Mouse (Mus musculus) heart, embryonic 14.5 days (tissue): Measurements from ENCODE around the gene Ubl4b. TPM values are rescaled to one million over a fixed set of nuclear protein-coding genes. Genes with fewer than 3 reads are reported as not detected.

ENCODE experiments used
- ATAC-seq: fragments of 200-750 bp; cut with Nextera tagmentation; 2 replicates; pipeline ENCODE4 v1.8.0; 2017; ENCODE audit warnings: low read depth, moderate TSS enrichment; ENCODE audit not compliant: insufficient number of reproducible peaks, insufficient read depth, low FRiP score
- H3K27ac ChIP-seq, 2 experiments: fragments of 200-500 bp in 1 of 2; fragments of 300-500 bp in 1 of 2; sonication (generic) in 1 of 2; replicated peaks in 1 of 2; 2 replicates each; pipeline ENCODE4 v1.5.1; 2012 to 2014; ENCODE audit warnings: low read depth in 2 of 2, low read length in 2 of 2, control low read depth in 1 of 2, mild to moderate bottlenecking in 1 of 2, mixed read lengths in 1 of 2; ENCODE audit not compliant: control insufficient read depth in 1 of 2, insufficient read depth in 1 of 2
- H3K27me3 ChIP-seq: fragments of 300-500 bp; sonication (generic); 2 replicates; pipeline ENCODE4 v1.6.1; 2014; ENCODE audit warnings: mild to moderate bottlenecking, low read length, control low read depth; ENCODE audit not compliant: control insufficient read depth, insufficient read depth
- H3K36me3 ChIP-seq: fragments of 300-500 bp; sonication (generic); 2 replicates; pipeline ENCODE4 v1.6.1; 2014; ENCODE audit warnings: mild to moderate bottlenecking, control low read depth, low read length, mixed read lengths; ENCODE audit not compliant: control insufficient read depth, insufficient read depth
- H3K4me1 ChIP-seq, 2 experiments: fragments of 200-500 bp in 1 of 2; fragments of 300-500 bp in 1 of 2; sonication (generic) in 1 of 2; 2 replicates each; pipeline ENCODE4 v1.6.1; 2012 to 2014; ENCODE audit warnings: low read length in 2 of 2, control low read depth in 1 of 2, mixed read lengths in 1 of 2; ENCODE audit not compliant: control insufficient read depth in 2 of 2, insufficient read depth in 2 of 2
- H3K4me2 ChIP-seq: fragments of 300-500 bp; sonication (generic); 2 replicates; pipeline ENCODE4 v1.6.1; 2014; ENCODE audit warnings: mild to moderate bottlenecking, low read length
- H3K4me3 ChIP-seq, 2 experiments: fragments of 200-500 bp in 1 of 2; fragments of 300-500 bp in 1 of 2; sonication (generic) in 1 of 2; 2 replicates each; pipeline ENCODE4 v1.5.1; 2012 to 2014; ENCODE audit warnings: low read length in 2 of 2, mild to moderate bottlenecking in 2 of 2, control low read depth in 1 of 2, low read depth in 1 of 2, moderate library complexity in 1 of 2; ENCODE audit not compliant: control insufficient read depth in 1 of 2, insufficient read depth in 1 of 2
- H3K9ac ChIP-seq: fragments of 300-500 bp; sonication (generic); 2 replicates; pipeline ENCODE4 v1.6.1; 2014; ENCODE audit warnings: mild to moderate bottlenecking, low read length
- H3K9me3 ChIP-seq: fragments of 300-500 bp; sonication (generic); 2 replicates; pipeline ENCODE4 v1.6.1; 2016; ENCODE audit warnings: low read length, control low read depth; ENCODE audit not compliant: control insufficient read depth
- WGBS: fragments of 180-500 bp; shearing (Covaris S2); extraction: QIAGEN DNeasy Blood & Tissue Kit; methylation state at CpG from one replicate; pipeline ENCODE4 v1.1.7; 2014; 5-methylcytosine and 5-hydroxymethylcytosine counted together
- polyA plus RNA-seq: library from polyadenylated mRNA; unstranded; fragments of >200 nt; fragmentation: Nextera tagmentation; extraction: Ambion mirVana; gene quantifications from 2 replicates; pipeline ENCODE4 v1.2.1, GENCODE M21; 2014

The Ubl4b gene
- polyA plus RNA-seq, 1 experiment from 2014 or later = not detected

DNA sequence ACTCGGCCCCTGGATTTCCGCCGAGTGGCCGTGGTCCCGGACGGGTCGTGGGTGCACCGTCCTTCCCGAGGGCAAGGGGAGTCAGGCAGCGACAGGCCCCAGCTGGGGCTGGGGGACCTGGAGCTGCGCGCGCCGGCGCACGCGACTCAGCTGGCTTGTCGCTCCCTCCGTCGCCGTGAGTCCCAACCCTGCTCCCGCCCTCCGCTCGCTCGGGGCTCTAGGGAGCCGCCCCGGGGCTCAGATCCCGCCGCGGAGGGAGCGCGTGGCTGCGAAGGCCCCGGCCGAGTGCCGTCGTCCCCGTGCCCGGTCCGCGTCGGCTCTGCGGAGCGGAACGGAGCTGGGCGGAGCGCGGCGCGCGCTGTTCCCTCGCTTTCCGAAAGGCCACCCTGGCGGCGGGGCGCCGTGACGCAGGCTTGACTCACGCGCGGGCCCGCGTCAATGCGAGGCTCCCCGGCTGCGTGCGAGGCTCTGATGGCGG lies 37.2 kb downstream of the Ubl4b start, which contains the start of gene Slc6a17:
TSS of gene Slc6a17 (minus strand) at position 388 of the 478 bp plus-strand sequence.
- H3K4me1 ChIP-seq = peaks cover 5 to 9% of the 10 kb centered on the region in 2 experiments; a peak in 3 of 4 replicates

DNA sequence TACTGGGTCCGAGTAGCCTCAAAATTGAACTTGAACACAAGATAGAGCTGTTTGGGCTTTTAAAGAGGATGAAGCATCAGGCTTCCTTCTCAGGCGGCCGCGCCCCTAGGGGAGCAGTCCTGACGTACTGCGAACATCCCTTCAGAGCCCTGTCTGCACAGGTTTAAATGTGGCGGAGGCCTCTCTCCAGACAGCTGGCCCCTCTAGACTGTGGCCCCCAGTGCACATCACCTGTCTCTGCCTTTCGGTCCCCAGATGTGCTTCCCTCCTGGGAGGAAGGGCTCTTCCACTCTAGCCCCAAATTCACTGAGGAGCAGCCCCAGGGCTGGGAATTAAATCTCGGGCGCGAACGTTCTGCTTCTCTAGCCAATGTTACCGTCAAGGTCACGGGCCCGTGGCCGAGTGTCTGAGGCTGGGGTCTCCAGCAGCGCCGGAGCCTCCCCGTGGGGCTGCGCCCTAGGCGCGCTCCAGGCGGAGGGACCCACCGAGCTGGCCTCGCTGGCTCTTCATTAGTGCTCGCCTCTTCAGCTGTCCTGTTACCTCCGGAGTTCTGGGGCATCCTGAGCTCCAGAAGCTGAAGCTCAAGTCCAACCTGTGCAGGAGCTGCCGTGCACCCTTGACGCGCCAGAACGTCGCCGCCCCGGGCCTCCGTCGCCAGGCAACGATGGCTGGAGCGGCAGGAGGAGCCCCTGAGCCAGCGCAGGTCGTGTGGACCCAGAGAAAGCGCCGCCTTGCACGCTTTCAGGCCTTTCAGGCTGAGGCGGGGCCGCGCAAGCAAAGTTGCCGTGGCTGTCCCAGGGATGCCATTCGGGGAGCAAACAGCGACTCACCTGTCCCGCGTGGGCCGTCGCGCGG lies 37.9 kb downstream of the Ubl4b start:
- Histone ChIP-seq H3K4me3 (peak overlapping the region; percentile 51 to 64), H3K27ac (peak overlapping the region in 1 of 2 experiments; percentile 39; a peak in 2 of 4 replicates), H3K9me3 (no peaks in the 10 kb centered on the region), H3K27me3 (peaks cover 35% of the 10 kb centered on the region), H3K4me2 (peak overlapping the region; percentile 98), H3K9ac (peak overlapping the region; percentile 75), H3K4me1 (peaks cover 5 to 9% of the 10 kb centered on the region in 2 experiments; a peak in 3 of 4 replicates), H3K36me3 (no peaks in the 10 kb centered on the region)
- ATAC-seq = peak; percentile 62
- WGBS = 8% methylated on average over 53 of the region's 55 CpGs

More for the DNA sequence above, 37.2 kb downstream of the Ubl4b start, which contains the start of gene Slc6a17:
- H3K9ac ChIP-seq = peak within 1 kb of the TSS; percentile 75
- peaks cover 35% of the 10 kb centered on the region for H3K27me3 ChIP-seq
- H3K4me2 ChIP-seq = peak within 1 kb of the TSS; percentile 98
- H3K27ac ChIP-seq = peak within 1 kb of the TSS in 1 of 2 experiments; percentile 39; a peak in 2 of 4 replicates
- ATAC-seq = peak; percentile 55
- H3K9me3 ChIP-seq = no peaks in the 10 kb centered on the region
- peak within 1 kb of the TSS; percentile 51 to 64 for H3K4me3 ChIP-seq
- no peaks in the 10 kb centered on the region for H3K36me3 ChIP-seq
- under 1% methylated on average over 58 of the region's 68 CpGs for WGBS

DNA sequence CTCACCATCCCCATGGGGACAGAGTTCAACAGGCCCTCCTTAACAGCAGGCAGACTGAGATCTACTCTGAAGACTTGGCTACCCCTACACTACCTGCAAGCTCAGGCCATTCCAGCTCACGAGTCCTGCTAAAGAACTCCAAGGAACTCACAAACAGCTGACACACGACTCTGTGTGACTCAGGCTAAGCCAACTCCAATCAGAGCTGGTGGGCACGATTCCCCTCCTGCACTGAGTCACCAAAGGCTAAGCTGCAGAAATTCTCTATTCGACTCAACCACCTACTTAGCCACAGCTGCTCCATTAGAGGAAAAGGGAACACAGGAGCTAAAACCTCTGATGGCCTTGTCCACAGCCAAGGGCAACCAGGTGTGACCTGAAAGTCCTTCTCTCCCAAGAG lies 38.9 kb downstream of the Ubl4b start:
- Histone ChIP-seq H3K36me3 (no peaks in the 10 kb centered on the region), H3K4me2 (no peak overlapping the region), H3K4me3 (no peak overlapping the region), H3K4me1 (peaks cover 5 to 9% of the 10 kb centered on the region in 2 experiments; a peak in 3 of 4 replicates), H3K9ac (no peak overlapping the region), H3K9me3 (no peaks in the 10 kb centered on the region), H3K27me3 (peaks cover 35% of the 10 kb centered on the region), H3K27ac (no peak overlapping the region)
- WGBS = 67% methylated on average over 4 of the region's 4 CpGs
- no peak for ATAC-seq

DNA sequence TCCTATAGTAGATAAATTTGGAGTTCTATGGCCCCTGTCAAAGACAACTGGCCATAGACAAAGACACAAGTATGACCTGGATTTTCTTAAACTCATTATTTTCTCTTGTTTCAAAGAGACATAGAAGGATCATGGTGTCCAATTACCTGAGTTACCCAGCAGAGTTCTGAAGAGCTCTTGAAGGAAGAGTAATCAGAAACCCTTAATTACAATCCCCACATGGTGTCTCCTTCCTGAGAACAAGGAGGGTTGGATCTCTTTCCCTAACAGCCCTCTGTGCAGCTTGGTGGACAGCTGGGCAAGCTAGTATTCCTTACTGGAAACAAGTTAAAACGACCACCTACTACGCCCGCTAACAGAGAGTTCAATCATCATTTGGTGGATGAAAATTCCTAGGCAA lies 43.5 kb downstream of the Ubl4b start:
- no peak overlapping the region for H3K4me2 ChIP-seq
- ATAC-seq = no peak
- WGBS = 89% methylated on average over 3 of the region's 3 CpGs
- H3K4me3 ChIP-seq = no peak overlapping the region
- H3K27me3 ChIP-seq = peaks cover 9% of the 10 kb centered on the region
- no peak overlapping the region for H3K9ac ChIP-seq
- H3K4me1 ChIP-seq = peaks cover 6 to 10% of the 10 kb centered on the region in 2 experiments; a peak in 3 of 4 replicates
- no peaks in the 10 kb centered on the region for H3K9me3 ChIP-seq
- no peak overlapping the region for H3K27ac ChIP-seq
- H3K36me3 ChIP-seq = no peaks in the 10 kb centered on the region

DNA sequence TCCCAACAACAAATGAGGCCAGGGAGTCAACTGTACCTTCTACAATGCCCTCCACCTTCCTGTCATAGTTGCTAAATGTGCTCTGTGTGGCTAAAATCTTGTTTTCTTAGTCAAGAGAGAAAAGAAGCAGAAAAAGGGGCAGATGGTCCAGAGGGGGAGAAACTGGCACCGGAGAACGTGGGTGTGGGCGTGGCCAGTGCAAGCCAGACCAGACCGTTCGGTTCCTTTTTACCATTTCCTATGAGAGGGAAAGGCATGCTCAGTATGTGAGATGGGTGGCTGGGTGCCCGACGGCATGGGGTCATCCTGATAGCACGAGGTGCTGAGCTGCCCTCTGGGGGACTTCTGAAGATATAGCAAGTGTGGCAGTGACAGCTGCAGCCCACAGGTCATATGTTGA lies 46.2 kb downstream of the Ubl4b start:
- Histone ChIP-seq H3K4me3 (no peak overlapping the region), H3K9me3 (no peaks in the 10 kb centered on the region), H3K27ac (no peak overlapping the region), H3K9ac (no peak overlapping the region), H3K4me2 (no peak overlapping the region), H3K27me3 (no peaks in the 10 kb centered on the region), H3K4me1 (peaks cover 14 to 22% of the 10 kb centered on the region in 2 experiments), H3K36me3 (no peaks in the 10 kb centered on the region)
- 59% methylated on average over 8 of the region's 8 CpGs for WGBS
- no peak for ATAC-seq

DNA sequence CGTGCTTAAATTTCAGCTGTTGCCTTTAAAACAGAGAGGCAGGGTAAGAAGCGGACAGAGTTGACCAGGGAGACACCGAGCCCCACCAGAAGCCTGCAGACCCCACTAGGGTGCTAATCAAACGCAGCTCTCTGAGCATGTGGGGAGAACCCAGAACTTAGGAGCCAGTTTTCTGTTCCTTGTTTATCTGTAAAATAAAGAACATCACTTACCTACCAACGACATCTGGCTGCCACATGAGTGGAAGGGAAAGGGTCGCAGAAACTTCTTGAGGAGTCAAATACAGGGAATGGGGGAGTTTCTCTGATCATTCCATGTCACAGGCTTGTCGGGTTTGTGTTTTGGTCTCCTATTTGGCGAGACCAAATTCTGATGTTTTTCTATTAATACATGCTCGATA lies 46.9 kb downstream of the Ubl4b start:
- Histone ChIP-seq H3K27me3 (no peaks in the 10 kb centered on the region), H3K9ac (no peak overlapping the region), H3K36me3 (no peaks in the 10 kb centered on the region), H3K4me1 (peaks cover 14 to 22% of the 10 kb centered on the region in 2 experiments), H3K4me2 (no peak overlapping the region), H3K27ac (no peak overlapping the region), H3K9me3 (no peaks in the 10 kb centered on the region), H3K4me3 (no peak overlapping the region)
- ATAC-seq = no peak
- 84% methylated on average over 9 of the region's 9 CpGs for WGBS

DNA sequence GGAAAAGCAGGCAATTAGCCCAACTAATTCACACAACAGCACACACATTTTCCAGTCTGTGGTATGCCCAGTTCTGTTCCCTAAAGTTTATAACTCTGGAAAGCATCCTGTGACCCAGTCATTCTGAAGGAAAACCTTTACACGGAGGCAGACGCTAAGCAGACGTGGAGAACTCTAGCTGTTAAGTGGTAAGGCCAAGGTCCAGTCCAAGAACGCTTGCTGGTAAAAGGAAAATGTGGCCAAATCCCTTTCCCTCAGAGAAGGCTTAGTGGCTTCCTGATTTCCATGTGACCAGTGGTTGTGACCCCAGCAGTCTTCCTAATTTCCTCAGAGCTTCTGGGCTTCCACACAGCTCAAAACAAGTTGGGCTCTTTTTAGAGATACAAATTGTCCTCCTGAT lies 48.3 kb downstream of the Ubl4b start:
- WGBS = 44% methylated on average over 4 of the region's 4 CpGs
- no peaks in the 10 kb centered on the region for H3K36me3 ChIP-seq
- H3K27ac ChIP-seq = peak overlapping the region; percentile 48 to 77; a peak in 3 of 4 replicates

More for the DNA sequence above, 48.3 kb downstream of the Ubl4b start:
- H3K9me3 ChIP-seq = no peaks in the 10 kb centered on the region
- no peaks in the 10 kb centered on the region for H3K27me3 ChIP-seq
- H3K4me2 ChIP-seq = peak overlapping the region; percentile 28; the same call in 1 of the 2 replicates
- peaks cover 17 to 31% of the 10 kb centered on the region in 2 experiments for H3K4me1 ChIP-seq
- ATAC-seq = no peak
- H3K4me3 ChIP-seq = no peak overlapping the region
- H3K9ac ChIP-seq = no peak overlapping the region
